Mouse (Mus musculus) megakaryocyte, adult 5-6 weeks (primary cell): ENCODE data around the gene Foxred1. TPM values are rescaled to one million over a fixed set of nuclear protein-coding genes. Genes with fewer than 3 reads are reported as not detected.
A peak's percentile ranks its signal among the peaks of the same experiment; 100 is the strongest.

Source experiments
- ATAC-seq: 2 replicates; pipeline ENCODE4 v1.8.0; 2016; ENCODE audit warnings: mild to moderate bottlenecking, inconsistent platforms; ENCODE audit not compliant: poor library complexity, severe bottlenecking
- total RNA-seq, 2 experiments: library from RNA; stranded (forward) in 1 of 2; stranded (reverse) in 1 of 2; fragments of 153-499, 151-499 nt in 1 of 2; fragments of 221-1000, 200-1000 nt in 1 of 2; gene quantifications; 2 replicates each; pipeline versions ENCODE4 v1.2.3 to v1.2.4; 2015 to 2017

Gene Foxred1
- total RNA-seq (2015) (9.7 and 11.2 TPM in 2 replicates), total RNA-seq (2017) (26.9 and 28.5 TPM in 2 replicates)

DNA sequence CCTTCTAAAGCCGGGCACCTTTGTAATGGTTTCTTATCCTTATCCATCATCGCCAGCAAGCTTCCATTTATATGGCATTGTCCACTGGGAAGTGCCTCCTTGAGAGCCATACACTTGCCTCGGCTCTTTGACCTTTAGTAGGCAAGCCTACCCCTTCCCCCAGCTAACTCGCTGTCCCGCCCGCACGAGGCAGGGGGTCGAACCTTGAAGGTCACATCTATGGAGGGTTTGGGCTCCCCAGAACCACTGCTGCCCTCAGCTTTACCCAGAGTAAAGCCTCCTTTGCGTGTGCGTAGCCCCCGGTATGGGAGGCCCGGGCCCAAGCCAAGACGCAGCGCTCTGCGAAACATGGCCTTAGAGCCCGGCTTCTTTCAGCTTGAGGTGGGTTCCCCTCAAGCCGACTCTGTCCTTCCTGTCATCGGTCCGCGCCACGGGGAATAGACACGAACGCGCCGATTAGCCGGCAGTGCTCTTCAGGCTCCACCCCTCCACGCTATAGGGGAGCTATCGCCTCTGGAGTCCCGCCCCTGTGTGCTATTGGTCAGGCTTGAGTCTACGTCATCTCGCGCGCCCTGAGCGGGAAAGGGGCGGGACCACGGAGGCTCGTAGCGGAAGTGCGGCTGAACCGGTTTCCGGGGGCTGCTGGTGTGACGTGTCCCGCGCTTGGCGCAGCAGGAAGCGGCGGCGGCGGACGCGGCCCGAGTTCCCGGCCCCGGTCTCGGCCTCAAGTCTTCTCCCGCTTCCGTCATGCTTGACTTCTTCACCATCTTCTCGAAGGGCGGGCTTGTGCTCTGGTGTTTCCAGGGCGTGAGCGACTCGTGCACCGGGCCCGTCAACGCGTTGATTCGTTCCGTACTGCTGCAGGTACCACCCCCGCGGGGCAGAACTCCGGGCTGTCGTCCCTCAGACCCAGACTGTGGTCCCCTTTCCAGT, at the start of gene Foxred1:
Gene Foxred1, minus strand, starts transcription at position 514 of the 933 bp plus-strand sequence.
- peak; percentile 94 for ATAC-seq

DNA sequence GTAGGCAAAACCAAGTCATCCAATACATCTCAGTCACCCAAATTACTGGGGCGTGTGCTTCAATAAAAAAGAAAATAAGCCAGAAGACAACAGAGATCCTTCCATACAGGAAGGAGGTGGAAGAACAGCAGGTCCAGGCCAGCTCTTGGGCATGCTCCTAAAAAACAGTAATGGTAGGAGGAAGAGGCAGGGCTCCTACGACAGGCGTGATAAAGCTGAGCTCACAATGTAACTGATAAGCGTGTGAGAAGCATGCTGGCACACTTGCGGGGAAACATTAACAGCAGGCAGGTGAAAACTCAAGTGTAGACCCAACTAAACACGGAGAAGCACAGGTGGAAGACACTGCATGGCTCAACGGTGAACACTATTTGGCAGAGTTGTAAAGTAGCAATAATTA, 46.5 kb upstream of the Foxred1 start:
- ATAC-seq, result no peak

DNA sequence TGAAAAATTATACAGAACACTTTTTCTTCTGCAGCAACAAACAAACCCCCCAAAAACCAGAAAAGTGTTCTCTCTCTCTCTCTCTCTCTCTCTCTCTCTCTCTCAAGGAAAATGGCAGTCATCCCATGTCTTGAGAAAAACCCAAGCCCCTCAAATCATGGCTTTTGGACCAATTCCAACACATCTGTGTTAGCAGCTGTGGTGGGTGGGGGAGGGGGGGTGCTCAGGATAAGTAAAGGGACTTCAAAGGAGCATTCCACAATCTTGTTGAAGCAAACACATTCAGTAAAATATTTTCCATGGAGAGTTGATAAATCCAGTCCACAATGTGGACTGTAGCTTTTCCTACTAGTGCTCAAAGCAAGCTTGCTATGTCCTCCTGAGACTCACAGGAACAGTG, 38.6 kb upstream of the Foxred1 start:
- ATAC-seq, result no peak

DNA sequence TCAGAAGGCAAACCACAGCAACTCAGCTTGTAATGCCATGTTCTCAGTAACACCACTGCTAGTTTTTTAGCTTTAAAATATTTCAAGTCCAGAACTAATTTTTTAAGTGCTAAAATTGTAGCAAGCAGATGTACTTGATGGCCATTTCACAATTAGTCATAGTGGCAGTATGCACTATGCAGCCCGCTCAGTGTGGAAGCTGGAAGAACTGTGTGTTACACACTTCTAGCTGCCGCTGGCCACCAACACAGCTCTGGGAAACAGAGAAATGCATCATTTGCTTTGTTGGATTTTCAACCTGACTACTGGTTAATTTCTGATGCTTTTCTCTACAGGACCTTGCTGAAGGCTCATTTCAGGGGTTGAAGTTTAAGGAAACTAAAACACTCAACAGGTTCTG, 36.5 kb upstream of the Foxred1 start:
- ATAC-seq, result no peak

DNA sequence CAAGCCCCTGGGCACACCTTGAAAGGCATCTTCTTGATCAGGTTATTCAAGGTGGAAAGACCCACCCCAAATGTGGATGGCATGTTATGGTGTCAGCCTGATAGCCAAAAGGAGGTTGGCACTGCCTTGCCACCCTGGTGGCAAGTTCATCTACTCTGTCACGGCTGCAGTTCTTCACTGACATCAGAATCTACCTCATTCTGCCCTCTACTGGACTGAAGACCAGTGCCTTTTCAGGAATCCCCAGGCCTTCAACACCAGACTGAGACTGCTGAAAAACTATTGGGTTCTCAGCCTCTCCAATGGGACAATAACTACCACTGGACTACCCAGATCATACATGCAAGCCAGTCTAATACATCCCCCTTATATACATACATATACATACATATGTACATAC, 28.9 kb upstream of the Foxred1 start:
- ATAC-seq, result no peak

DNA sequence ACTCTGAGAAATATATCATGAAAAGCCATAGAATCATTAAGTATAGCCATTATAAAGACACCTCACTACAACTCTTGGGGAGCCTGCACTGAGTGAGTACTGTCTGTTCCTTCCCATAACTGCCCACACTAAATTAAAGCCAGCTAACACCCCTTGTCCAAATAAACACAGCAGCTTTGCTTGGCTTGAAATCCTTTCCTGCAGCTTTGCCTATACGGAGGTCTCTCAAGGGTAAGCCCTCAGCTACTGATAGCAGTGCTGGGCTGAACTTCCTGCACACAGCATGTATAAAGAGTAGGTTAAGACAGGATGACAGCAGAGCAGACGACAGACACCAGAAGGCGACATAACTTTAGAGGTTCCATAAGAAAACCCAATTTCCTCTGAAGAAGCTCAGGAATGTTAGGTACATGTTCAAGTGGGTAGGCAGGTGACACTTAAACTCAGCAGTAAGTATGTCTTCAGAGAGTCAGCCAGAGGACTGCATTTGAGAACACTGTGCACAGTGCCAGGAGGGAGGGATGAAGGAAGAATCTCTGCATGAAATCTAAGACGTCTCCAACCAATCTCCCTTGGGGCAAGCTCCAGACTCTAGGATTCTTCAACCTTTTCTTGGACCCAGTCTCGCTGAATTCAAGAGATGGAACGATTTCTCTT, 28.2 kb upstream of the Foxred1 start:
- no peak for ATAC-seq

DNA sequence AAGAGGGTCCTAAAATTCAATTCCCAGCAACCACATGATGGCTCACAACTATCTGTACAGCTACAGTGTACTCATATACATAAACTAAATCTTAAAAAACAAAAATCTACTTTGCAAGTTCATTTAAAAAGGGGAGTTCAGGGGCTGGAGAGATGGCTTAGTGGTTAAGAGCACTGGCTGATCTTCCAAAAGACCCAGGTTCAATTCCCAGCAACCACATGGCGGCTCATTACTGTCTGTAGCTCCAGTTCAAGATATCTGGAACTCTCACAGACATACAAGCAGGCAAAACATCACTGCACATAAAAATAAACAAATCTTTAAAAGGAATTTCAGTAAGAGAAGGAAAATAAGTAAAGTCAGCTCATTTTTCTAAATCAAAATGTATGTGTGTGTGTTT, 27.5 kb upstream of the Foxred1 start:
- no peak for ATAC-seq

DNA sequence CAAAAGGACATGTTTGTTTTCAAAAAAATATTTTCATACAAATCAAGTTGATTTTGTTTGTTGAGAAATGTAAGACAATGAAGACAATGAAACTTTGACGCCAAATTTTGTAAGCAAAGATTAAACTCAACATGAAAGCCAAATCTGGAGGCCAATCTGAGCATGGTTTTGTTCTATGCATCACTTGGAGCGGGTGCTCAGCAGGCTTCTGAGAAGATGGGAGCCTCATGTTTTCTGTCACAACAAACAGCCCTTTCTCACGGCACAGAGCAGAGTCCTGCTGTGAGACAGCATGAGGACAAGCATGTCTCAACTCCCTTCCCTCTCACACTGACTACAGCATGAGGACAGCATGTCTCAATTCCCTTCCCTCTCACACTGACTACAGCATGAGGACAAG, 25.1 kb upstream of the Foxred1 start:
- no peak for ATAC-seq

DNA sequence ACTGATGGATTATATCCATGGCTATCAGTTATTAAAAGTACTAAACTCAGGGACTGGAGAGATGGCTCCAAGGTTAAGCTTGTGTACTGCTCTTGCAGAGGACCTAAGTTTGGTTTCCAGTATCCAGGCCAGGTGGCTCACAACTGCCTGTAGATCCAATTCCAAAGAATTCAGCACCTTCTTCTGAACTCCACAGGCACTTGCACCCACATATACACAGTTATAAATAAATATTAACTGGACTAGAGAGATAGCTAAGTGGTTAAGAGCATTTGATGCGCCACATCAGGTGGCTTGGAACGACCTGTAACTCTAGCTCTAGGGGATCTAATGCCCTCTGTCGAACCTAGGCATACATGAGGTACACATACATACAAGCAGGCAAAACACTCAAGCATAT, 17.8 kb upstream of the Foxred1 start:
- no peak for ATAC-seq

DNA sequence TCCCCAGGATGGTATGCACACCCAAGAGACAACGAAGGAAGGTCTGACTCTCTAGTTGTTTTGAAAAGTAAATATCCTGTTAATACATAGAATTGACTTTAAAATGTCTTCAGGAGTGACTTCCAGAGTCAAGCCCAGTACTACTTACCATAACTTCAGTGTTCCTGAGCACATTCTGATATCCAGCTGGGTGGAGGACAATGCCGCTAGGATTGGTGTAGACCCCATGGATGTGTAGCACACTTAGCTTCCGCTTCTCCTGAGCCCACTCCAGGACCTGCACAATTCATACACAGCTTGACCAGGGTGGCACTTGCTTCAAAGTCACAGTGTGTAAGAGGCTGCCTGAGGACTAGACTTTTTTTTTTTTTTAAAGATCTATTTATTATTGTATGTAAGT, 12.6 kb upstream of the Foxred1 start:
- no peak for ATAC-seq

DNA sequence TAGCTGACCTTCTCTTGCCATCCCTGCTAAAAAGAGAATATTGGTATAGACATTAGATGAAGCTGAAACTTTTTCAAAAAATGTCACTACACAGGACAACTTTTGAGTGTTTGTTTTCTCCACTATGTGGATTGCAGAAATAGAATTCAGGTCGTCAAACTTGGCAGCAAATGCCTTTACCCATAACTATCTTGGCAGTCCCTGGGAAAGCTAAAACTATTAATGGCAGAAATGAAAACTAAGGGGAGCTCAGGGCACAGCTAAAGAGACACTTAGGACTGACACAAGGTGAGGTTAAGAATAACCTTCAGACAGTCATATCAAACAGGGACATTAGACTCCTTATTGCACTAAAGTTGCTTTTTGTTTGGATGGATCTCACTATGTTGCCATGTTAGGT, 7.1 kb upstream of the Foxred1 start:
- no peak for ATAC-seq

DNA sequence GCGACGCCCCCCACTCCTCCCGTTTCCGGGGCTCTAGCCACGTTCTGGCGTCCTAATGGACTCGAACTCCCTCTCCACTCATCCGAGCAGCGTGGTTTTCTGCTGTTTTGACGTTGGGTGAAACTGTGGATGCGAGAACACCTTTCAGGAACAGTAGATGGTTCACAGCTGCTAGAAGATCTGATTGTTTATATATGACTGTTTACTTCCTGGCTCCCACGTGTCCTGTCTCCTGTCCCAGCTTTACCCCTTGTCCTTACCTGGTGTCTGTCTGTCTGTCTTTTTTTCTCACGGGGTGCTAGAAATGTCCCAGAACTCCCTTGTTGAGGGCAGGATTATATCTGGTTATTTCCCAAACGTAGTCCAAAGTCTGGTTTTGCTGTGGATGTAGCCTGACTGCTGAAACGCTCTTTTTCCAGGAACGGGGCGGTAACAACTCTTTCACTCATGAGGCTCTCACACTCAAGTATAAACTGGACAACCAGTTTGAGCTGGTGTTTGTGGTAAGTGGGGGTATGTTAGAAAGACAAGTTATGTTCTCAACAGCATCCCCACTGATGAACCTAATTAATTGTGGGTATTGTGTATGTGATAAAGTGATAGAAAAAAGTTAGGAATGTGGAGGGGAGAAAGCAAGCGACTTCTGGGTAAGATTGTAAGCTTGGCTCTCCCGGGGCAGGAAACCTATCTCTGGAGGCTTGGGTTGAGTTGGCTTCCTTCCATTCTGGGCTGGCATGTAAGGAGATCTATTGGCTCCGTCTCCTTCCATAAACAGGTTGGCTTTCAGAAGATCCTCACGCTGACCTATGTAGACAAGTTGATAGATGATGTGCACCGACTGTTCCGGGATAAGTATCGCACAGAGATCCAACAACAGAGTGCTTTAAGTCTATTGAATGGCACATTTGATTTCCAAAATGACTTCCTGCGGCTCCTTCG, 987 bp upstream of the Foxred1 start:
- ATAC-seq, result no peak

DNA sequence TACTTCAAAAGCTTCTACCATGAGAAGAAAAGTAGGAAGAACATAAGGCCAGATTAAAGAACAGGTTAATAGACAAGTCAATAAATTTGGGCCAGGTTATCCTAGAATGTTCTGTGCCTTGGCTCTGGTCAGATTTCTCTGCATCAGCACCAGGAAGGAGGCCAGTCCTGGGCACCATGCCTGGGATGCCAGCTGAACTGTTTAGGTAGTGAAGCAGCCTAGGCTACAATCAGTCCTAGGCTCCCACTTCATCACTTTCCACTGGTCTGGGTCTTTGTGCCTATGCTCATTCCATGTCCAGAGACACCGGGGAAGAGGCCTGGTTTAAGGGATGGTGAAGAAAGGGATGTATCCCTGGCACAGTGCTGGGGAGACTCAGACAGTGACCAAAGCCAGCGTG, 6.4 kb downstream of the Foxred1 start:
- no peak for ATAC-seq

DNA sequence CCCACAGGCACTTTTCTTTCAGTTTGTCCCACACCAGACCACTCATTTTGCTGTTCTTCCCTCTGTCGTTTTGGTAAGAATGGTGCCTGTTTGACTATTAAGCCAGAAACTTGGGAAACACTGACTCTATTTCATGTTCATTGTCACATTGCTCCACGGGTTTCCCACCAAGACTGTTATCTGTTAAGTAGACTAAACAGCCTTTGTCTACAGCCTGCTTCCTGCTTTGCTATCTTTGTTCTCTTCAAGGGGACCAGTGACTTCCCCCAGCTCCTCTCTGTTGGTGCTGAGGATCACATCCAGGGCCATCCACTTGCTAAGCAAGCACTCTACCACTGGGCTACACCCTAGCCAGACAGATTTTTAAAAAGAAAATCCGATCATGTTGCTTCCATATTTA, 7.3 kb downstream of the Foxred1 start:
- no peak for ATAC-seq

DNA sequence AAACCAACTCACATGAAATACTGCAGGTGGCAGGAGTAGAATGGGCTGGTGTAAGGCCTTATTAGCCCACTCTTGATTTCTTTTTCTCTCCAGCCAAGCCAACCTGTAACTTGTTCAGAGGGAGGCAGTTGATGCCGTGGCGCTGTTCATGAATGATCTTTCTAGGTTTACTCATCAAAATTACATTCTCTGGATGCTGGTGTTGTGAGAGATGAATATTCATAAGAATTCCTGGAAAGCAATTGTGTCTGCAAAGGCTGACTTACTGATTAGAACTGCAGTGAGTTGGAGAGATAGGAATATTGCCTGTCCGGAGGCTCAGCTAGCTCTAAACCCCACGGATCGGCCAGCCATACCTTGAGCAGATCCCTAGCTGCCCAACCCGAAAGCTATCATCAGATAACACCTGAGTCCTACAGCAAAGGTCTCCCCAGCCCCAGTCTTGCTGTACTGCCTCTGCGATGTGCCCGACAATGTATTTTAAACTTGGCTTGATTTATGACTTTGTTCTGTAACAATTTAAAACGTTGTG, 10.3 kb downstream of the Foxred1 start:
- no peak for ATAC-seq

DNA sequence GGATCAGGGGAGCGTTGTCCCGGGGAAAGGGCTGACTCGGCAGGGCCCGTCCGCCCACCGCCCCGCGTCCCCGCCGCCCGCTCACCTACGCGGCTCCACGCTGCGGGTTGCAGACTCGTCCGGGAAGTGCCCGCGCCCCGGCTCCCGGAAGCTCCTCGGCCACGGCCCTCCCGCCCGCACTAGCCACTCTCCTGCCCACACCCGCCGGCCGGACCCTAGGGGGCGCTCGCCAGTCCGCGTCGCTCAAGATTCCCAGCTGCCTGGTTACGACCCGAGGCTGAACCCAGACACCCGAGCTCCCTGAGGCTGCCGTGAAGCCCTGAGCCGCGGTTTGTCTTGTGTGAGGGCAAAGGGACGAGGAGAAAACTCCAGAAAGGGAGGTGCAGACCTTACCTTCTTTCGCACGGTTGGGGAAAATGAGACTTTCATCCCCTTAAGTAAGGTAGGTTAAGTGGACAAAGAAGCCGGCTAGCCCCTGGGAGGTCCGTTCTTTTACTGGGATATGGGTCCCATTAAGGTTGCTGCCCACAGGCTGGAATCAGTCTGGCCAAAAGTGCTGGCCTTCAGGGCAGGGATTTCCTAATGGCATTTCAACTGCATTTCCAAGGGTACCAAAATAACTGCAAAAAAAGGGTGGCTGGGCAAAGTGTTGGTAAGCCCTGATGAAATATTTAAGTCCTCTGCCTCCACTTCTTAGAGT, 10.9 kb downstream of the Foxred1 start, which contains the start of the genes Srpr and Tirap:
Gene Srpr, plus strand, starts transcription at position 404 of the 700 bp plus-strand sequence.
Gene Tirap, minus strand, starts transcription at position 520 of the 700 bp plus-strand sequence.
- ATAC-seq, result peak; percentile 98

DNA sequence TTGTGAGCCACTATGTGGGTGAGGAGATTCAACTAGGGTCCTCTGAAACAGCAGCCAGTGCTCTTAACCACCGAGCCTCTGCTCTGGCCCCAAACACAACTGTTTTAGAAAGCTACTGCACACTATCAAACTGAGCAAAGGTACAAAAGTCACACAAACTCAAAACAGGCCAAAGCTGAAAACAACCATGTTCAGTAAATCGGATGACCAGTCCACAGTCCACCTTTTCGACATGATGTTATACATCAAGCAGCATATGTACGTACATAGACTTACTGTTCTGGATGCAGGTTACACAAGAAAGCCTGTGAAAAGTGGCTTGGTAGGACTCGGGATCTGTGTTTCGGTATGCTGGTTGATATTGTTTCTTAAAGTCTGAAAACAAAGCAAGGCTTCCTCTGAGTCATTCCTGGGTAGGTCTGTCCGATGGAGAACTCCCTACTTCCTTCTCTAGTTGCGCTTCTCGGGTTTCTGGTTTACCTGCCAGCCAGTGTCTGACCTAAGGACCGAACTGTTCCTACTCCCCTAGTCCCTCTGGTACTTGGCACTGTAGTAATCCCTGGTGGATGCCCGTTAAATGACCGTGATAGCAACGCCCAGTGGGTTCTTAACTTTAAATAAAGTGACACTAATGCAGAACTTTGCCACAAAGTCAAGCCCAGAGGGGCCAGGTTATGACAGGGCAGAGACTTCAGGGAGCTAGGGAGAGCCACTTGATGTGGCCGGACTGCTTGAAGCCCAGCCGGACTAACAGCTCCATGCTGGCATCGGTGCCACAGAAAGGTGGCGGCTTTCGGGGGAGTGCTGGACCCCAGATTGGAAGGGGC, 11.7 kb downstream of the Foxred1 start:
- ATAC-seq, result peak; percentile 46

DNA sequence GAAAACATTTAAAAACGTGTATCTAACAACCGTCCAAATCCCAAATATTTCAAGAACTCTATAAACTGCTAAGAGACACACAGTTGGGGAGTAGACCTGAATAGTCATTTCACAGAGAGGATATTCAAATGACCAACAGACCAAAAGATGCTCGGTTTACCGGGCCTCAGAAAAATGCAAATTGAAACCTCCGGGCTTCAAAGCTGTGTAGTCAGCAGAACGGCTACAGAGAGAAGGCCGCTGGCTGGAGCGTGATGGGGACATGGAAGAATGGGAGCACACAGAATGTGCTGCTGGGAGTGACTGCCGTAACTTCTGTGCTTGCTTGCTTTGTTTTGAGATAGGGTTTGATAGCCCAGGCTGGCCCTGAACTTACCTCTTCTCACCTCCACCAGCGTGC, 12.5 kb downstream of the Foxred1 start:
- no peak for ATAC-seq

DNA sequence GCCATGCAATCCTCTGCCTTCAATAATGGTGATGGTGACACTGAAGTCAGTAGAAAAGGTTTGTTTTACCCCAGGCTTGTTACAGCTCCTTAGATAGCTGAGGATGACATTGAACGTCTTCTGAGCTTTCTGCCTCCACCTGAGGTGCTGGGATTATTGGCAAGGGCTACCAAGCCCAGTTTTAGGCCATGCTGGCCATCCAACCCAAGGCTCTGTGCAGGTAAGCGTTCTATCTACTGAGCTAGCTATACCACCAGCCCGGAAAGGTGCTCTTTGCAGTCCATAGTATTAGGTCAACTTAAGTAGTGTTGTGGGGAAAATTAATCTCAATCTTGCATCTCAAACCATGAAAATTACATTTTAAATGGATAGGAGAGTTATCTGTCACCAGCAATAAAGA, 13.2 kb downstream of the Foxred1 start:
- no peak for ATAC-seq
